ENCODE assay signal across 8 mouse cellular contexts in the genomic region with DNA sequence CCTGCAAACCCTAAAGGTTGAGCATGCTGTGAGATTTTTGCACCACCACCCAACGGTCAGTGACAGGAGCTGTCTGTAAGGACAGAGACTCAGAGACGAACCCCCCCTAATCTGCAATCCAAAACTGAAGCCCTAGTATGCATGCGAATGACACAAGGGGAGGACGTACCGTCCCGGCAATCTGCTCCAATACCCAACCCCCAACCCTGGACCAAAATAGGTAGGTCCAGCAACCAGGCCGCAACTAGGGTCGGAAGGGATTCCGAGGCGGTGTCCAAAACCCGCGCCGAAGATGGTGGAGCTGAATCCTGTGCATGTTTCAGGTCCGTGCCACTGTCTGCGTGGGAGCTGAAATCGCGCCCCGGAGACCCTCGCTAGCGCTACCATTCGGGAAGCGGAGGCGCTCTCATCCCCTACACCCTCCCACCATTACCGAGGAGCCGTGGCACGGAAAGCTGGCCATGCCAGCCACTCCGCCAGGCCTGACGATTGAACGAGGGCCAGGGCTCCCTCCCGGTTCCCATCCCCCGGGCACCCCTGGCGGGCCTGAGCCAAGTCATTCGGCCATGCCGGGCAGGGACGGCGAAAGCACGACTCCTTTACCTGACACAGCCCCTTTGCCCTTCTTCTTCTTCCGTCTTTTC. TPM values are rescaled to one million over a fixed set of nuclear protein-coding genes. Genes with fewer than 3 reads are reported as not detected.
DNase-seq lines count a peak whose midpoint lies in the region; ATAC-seq lines count a peak whose summit lies in the region.

No protein-coding gene starts in this region.

- peak overlapping the region; percentile 92 for H3K27ac ChIP-seq in forebrain, embryonic 10.5 days
- peak overlapping the region; percentile 92 for H3K27ac ChIP-seq in midbrain, embryonic 13.5 days

- H3K4me3 ChIP-seq in forebrain, embryonic 10.5 days = peak overlapping the region; percentile 81
- peak overlapping the region; percentile 97 for H3K4me3 ChIP-seq in midbrain, embryonic 13.5 days (replicated peaks)

- under 1% methylated on average over 38 of the region's 38 CpGs for WGBS in forebrain, embryonic 10.5 days
- WGBS in midbrain, embryonic 13.5 days = under 1% methylated on average over 38 of the region's 38 CpGs

- no peaks in the 10 kb centered on the region for H3K27me3 ChIP-seq in forebrain, embryonic 10.5 days (ENCODE audit: poor library complexity, severe bottlenecking)
- H3K27me3 ChIP-seq in midbrain, embryonic 13.5 days = no peaks in the 10 kb centered on the region

- no peaks in the 10 kb centered on the region; the same call in 1 of the 2 replicates for H3K9me3 ChIP-seq in forebrain, embryonic 10.5 days
- no peaks in the 10 kb centered on the region for H3K9me3 ChIP-seq in midbrain, embryonic 13.5 days

- H3K9ac ChIP-seq in midbrain, embryonic 13.5 days (replicated peaks) = peak overlapping the region; percentile 96

- peaks cover 23% of the 10 kb centered on the region for H3K4me1 ChIP-seq in forebrain, embryonic 10.5 days
- peaks cover 20% of the 10 kb centered on the region for H3K4me1 ChIP-seq in midbrain, embryonic 13.5 days (replicated peaks)

- peak; percentile 43 for DNase-seq in layer of hippocampus, adult 11-12 months (ENCODE audit: low spot score)
- DNase-seq in layer of hippocampus, adult 9-10 months (ENCODE audit: low spot score) = no peak
- peak; percentile 21 for DNase-seq in forebrain, embryonic 10.5 days (ENCODE audit: extremely low spot score, low spot score)
- DNase-seq in heart, postnatal 14 days = peak; percentile 50 to 56
- DNase-seq in left cerebral cortex, postnatal 14 days (ENCODE audit: low spot score in 2 of 2) = peak; percentile 18 to 45
- peak; percentile 7 for DNase-seq in thymus, postnatal 0 days (ENCODE audit: low spot score)

- peak; percentile 37 for ATAC-seq in activated CD4-positive, CD25-positive, alpha-beta regulatory T cell, adult 4 months
- peak; percentile 77 for ATAC-seq in midbrain, embryonic 13.5 days

- peak overlapping the region; percentile 90 for H3K4me2 ChIP-seq in midbrain, embryonic 13.5 days (replicated peaks)

- peaks cover 33% of the 10 kb centered on the region for H3K36me3 ChIP-seq in forebrain, embryonic 10.5 days (replicated peaks)
- peaks cover 27% of the 10 kb centered on the region for H3K36me3 ChIP-seq in midbrain, embryonic 13.5 days

- intact Hi-C loops in heart, postnatal 14 days (cut with DNase I) = no loop called here
- intact Hi-C loops in left cerebral cortex, postnatal 14 days (cut with DNase I) = no loop called here

RNA-seq across cellular contexts. Expression of gene Metap2, which starts 7.8 kb away (rescaled TPM):
- polyA plus RNA-seq in activated CD4-positive, CD25-positive, alpha-beta regulatory T cell, adult 4 months (2017; shearing (Covaris generic)) = 100 to 1,000 TPM; 188 to 241 TPM
- polyA plus RNA-seq in forebrain, embryonic 10.5 days (2016; fragmentation: Nextera tagmentation; extraction: Ambion mirVana) = 235 and 247 TPM in 2 replicates
- total RNA-seq in heart, postnatal 14 days (2021) = 100 to 1,000 TPM; 118 to 136 TPM
- 100 to 1,000 TPM; 120 to 124 TPM for total RNA-seq in left cerebral cortex, postnatal 14 days (2021)
- polyA plus RNA-seq in midbrain, embryonic 13.5 days (2015; fragmentation: Nextera tagmentation; extraction: Ambion mirVana) = 176 and 179 TPM in 2 replicates
- 261 and 268 TPM in 2 replicates for polyA plus RNA-seq in thymus, postnatal 0 days (2015; fragmentation: Nextera tagmentation; extraction: Ambion mirVana)

RNA-seq across cellular contexts. Expression of gene Usp44, which starts 57.7 kb away (rescaled TPM):
- polyA plus RNA-seq in activated CD4-positive, CD25-positive, alpha-beta regulatory T cell, adult 4 months (2017; shearing (Covaris generic)) = under 1 TPM in 1 of 2 experiments, not detected in 1; 0.17 TPM
- polyA plus RNA-seq in forebrain, embryonic 10.5 days (2016; fragmentation: Nextera tagmentation; extraction: Ambion mirVana) = 16.3 and 17.4 TPM in 2 replicates
- under 1 TPM in 1 of 2 experiments, not detected in 1; 0.15 TPM for total RNA-seq in heart, postnatal 14 days (2021)
- not detected for total RNA-seq in left cerebral cortex, postnatal 14 days (2021)
- polyA plus RNA-seq in midbrain, embryonic 13.5 days (2015; fragmentation: Nextera tagmentation; extraction: Ambion mirVana) = 1.9 and 2.1 TPM in 2 replicates
- 3.0 and 3.4 TPM in 2 replicates for polyA plus RNA-seq in thymus, postnatal 0 days (2015; fragmentation: Nextera tagmentation; extraction: Ambion mirVana)
